Mouse (Mus musculus) midbrain, embryonic 10.5 days (tissue): ENCODE results near the gene H2al1o. TPM values are rescaled to one million over a fixed set of nuclear protein-coding genes. Genes with fewer than 3 reads are reported as not detected.
"Not testable (repeated sequence)": the region's sequence is repeated elsewhere in the genome, so short reads cannot be mapped to it uniquely, and the experiment has no call there.

ENCODE experiments used
- DNase-seq: peaks from one replicate; pipeline ENCODE4 v3.0.0-alpha.2; 2017; ENCODE audit warnings: low spot score
- H3K27ac ChIP-seq: fragments of 300-500 bp; sonication (generic); replicated peaks from 2 replicates; pipeline ENCODE4 v1.5.1; 2016; ENCODE audit warnings: mild to moderate bottlenecking
- H3K27me3 ChIP-seq: fragments of 300-500 bp; sonication (generic); 2 replicates; pipeline ENCODE4 v1.6.1; 2016; ENCODE audit warnings: low read depth, mild to moderate bottlenecking; ENCODE audit not compliant: poor library complexity, severe bottlenecking
- H3K36me3 ChIP-seq: fragments of 300-500 bp; sonication (generic); 2 replicates; pipeline ENCODE4 v1.6.1; 2016; ENCODE audit warnings: mild to moderate bottlenecking, moderate library complexity
- H3K4me1 ChIP-seq: fragments of 300-500 bp; sonication (generic); 2 replicates; pipeline ENCODE4 v1.6.1; 2016
- H3K4me3 ChIP-seq: fragments of 300-500 bp; sonication (generic); 2 replicates; pipeline ENCODE4 v1.5.1; 2016; ENCODE audit warnings: mild to moderate bottlenecking, moderate library complexity
- H3K9me3 ChIP-seq: fragments of 300-500 bp; sonication (generic); replicated peaks from 2 replicates; pipeline ENCODE4 v1.6.1; 2016; ENCODE audit warnings: mild to moderate bottlenecking
- WGBS: fragments of 180-500 bp; shearing (Covaris S2); methylation state at CpG from one replicate; pipeline ENCODE4 v1.1.7; 2016; 5-methylcytosine and 5-hydroxymethylcytosine counted together
- polyA plus RNA-seq: library from polyadenylated mRNA; unstranded; fragments of >200 nt; fragmentation: Nextera tagmentation; extraction: Ambion mirVana; gene quantifications from 2 replicates; pipeline ENCODE4 v1.2.1, GENCODE M21; 2016

The H2al1o gene
- polyA plus RNA-seq = not detected in 2 replicates

- not testable (repeated sequence) for H3K27me3 ChIP-seq, H3K4me3 ChIP-seq, H3K4me1 ChIP-seq, H3K27ac ChIP-seq, H3K9me3 ChIP-seq, DNase-seq, H3K36me3 ChIP-seq
- 87% methylated on average over 3 of the region's 3 CpGs for WGBS
These were observed at the start of gene H2al1o for GRCm38 (mm10) chrX:9572309-9572708. Gene H2al1o (minus strand): TSS chrX:9572409.

DNA sequence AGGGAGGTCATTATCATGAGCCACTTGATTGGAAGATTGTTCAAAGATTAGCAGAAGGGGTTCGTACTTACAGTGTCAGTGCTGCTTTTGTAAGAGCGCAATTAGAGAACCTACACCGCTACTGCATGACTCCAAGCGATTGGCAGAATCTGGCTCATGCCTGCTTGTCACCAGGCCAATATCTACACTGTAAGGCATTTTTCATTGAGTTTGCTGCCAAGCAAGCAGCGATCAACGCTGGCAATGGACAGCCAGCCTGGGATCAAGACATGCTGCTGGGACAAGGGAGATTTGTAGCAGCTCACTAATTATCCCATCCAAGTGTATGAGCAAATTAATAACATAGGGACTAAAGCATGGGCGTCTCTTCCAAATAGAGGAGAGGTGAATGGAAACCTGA is 25.8 kb upstream of the H2al1o start:
- not testable (repeated sequence) for H3K9me3 ChIP-seq, H3K4me3 ChIP-seq
- 92% methylated on average over 7 of the region's 7 CpGs for WGBS

GRCm38 (mm10) chrX:9536881-9537280 is 35.3 kb downstream of the H2al1o start:
- DNase-seq = no peak
- H3K9me3 ChIP-seq = no peaks in the 10 kb centered on the region
- 89% methylated on average over 3 of the region's 3 CpGs for WGBS

More for the DNA sequence above, 25.8 kb upstream of the H2al1o start:
- DNase-seq, H3K27ac ChIP-seq, H3K36me3 ChIP-seq, H3K27me3 ChIP-seq, H3K4me1 ChIP-seq: not testable (repeated sequence)

More at GRCm38 (mm10) chrX:9536881-9537280, 35.3 kb downstream of the H2al1o start:
- no peak overlapping the region for H3K27ac ChIP-seq
- H3K27me3 ChIP-seq = no peaks in the 10 kb centered on the region
- H3K4me3 ChIP-seq = no peak overlapping the region
- H3K36me3 ChIP-seq = no peaks in the 10 kb centered on the region
- H3K4me1 ChIP-seq = no peaks in the 10 kb centered on the region

Other genes with a start within 250 kb of the H2al1o start
- not detected in 2 replicates for gene H2al1k, start 221.8 kb downstream of the H2al1o start, polyA plus RNA-seq
- gene Cybb, start 84.6 kb downstream of the H2al1o start, polyA plus RNA-seq = 0.52 and 0.58 TPM in 2 replicates
- 17.2 and 18.9 TPM in 2 replicates for gene Dynlt3, start 90.6 kb upstream of the H2al1o start, polyA plus RNA-seq